Mouse (Mus musculus) left cerebral cortex, adult 9 months (tissue): ENCODE results near the gene Ripor2.

ENCODE experiments used
- DNase-seq, 2 experiments: peaks; one replicate each; pipeline ENCODE4 v3.0.0; 2022; ENCODE audit warnings: low spot score in 2 of 2

Gene Ripor2

GRCm38 (mm10) chr13:24581833-24582232 is at the start of gene Ripor2:
Ripor2 (plus strand) TSS chr13:24582189.
- DNase-seq = no peak

DNA sequence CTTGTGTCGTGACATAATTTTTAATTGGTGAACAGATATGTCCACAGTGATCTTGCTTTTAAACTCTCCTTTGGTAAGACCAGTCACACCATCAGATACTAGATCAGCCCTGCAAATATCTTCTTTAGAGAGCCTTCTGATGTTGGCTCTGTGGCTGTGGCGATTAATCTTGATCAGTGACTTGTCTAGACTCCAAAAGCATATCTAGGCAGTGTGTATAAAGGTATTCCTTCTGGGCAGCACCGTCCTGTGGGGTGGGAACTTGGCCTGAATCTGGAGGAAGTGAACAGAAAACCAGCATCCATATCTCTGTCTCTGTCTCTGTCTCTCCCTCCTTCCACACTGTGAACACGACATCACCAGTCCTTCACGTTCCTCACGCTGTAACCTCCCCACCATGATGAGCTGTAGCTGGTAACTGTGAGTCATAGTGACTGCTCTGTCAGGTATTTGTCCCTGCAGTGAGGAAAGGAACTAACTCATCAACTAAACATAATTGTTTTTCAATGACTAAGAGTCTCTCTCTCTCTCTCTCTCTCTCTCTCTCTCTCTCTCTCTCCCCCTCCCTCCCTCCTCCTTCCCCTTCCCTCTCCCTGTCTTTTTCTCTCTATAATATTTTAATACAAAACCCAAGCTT is 45.3 kb upstream of the Ripor2 start:
- no peak for DNase-seq

DNA sequence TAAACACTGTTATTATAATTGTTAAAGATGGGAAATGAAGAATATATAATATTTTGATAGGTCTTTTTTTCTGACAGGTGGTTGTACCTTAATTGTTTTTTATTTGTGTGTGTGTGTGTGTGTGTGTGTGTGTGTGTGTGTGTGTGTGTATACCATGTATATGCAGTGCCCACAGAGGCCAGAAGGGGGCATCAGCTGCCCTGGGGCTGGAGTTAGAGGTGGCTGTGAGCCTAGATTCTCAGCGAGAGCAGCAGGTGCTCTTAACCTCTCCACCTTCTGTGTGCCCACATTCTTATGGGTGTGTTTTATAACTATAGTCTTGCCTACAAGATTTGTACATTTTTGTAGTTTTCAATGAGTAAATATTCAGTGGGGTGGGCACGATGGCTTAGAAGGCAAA is 44.0 kb upstream of the Ripor2 start:
- no peak for DNase-seq

DNA sequence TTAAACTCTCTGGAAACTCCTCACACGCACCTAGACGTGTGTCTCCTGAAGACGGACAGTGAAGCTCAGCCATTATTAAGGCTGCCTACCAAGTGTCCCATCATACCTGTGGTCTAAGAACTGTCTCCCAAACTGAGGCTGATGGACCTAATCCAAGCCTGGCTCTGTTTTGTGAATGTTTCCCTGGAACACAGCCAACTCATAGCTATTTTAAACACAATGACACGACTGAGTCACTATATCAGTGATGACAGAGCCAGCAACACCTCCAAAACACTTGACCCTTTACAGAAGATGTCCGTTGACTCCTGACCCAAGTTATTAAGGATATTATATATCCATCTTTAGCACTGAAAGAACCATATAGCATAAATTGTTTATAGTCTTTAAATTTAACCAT is 43.0 kb upstream of the Ripor2 start:
- no peak for DNase-seq

DNA sequence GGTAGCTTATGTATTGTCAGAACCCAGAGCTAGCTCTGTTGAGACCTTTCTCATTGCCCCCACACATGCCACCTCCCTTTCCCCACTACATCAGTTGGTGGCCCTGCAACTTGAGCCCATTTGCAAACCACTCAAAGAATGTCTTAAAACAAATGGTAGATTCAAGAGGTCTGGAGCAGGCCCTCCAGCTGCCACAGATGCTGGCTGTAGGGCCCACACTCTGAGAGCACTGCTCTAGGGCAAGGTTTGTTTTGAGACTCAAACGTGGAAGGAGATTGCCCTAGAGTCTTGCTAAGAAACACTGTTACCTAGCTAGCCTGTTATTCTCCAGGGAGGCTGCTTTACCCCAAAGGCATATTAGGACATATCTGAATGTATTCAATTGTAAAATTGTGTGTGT is 36.3 kb upstream of the Ripor2 start:
- DNase-seq = no peak

- DNase-seq = peak in 1 of 2 experiments; percentile 35
Observed at GRCm38 (mm10) chr13:24546801-24547459, 35.1 kb upstream of the Ripor2 start.

- no peak for DNase-seq
Observed at GRCm38 (mm10) chr13:24548911-24549310, 33.1 kb upstream of the Ripor2 start.

GRCm38 (mm10) chr13:24551100-24551931 is 30.7 kb upstream of the Ripor2 start:
- peak in 1 of 2 experiments; percentile 37 for DNase-seq

- DNase-seq = no peak
Observed at GRCm38 (mm10) chr13:24552039-24552438, 29.9 kb upstream of the Ripor2 start.

- no peak for DNase-seq
Observed at GRCm38 (mm10) chr13:24561391-24561790, 20.6 kb upstream of the Ripor2 start.

DNA sequence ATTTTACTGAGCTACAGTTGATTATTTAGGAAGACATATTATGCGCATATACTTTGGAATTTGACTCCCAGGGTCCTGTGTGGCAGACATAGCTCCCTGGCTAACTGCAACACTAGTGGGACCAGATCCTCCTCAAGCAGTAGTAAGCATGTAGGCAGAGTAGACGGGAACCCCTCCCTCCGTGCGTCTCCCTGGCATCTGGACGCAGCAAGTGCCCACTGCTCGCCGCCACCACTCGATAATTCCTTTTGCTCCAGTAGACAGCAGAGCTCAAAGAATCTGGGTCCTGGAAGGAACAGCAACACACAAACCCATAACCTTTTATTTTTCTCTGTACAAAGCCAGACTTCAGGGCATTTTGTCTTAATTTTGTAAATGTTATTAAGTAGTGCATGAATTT is 17.3 kb upstream of the Ripor2 start:
- DNase-seq = no peak

- DNase-seq = no peak
Observed at GRCm38 (mm10) chr13:24565230-24565949, 16.6 kb upstream of the Ripor2 start.

DNA sequence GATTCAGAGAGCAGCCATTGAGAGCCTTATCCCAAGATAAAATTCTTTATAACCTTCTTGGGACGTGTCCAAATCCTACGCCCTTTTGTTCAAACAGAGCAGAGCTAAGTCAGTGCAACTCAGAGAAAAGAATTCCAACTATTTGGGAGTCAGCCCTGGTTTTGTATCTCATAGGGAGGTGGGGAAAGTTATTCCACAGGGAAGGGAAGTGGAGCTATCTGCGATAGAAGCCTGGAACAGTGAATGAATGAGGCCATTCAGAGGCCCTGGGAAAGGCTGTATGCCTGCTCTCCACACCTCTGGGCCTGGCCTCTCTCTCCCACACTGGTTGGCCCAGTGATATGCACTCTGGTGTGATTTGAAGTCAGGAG is 16.1 kb upstream of the Ripor2 start:
- DNase-seq = no peak

DNA sequence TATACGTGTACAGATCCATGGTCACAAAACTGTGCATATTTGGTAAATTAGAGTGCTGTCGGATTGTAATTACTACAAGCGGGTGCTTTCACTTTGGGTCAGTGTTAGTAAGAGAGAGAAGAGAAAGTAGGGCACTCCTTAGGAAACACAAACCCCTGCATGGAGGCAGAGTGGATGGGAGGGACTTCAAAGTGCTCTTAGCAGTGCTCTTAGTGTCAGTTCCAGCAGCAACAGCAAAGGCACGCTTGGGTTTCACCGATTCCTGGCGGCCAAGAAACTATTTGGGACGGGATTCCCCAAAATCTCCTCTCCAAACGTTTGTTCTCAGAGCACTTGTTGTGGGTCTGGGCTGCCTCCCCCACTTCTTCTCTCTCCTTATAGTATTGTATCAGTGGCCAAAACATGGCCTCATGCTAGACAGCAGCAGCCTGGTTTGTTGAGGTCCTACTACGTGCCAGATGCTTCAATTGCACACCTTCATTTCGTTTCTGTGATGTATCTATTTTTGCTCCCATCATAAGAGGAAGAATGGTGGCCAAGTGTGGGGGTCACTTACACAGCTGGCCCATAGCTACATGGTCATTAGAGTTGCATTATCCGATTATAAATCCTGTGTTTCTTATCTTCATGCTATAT is 14.7 kb upstream of the Ripor2 start:
- DNase-seq = no peak

GRCm38 (mm10) chr13:24569066-24569465 is 12.9 kb upstream of the Ripor2 start:
- no peak for DNase-seq

DNA sequence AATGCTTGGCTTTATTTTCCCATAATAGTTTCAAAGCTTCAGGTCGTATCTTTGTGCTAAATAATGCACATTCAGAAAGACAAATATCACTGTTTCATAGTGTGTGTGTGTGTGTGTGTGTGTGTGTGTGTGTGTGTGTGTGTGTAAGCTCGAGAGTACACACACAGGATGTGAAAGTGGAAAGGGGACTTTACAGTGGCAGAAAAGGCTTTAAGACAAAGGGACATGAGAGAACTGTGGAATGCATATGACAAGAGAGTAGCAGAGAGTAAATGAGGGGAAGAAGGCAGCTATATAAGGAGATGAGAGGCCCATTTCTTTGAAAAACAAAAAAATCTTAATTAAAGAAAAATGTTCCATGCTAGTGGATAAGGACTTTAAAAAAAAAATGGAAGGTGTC is 11.3 kb upstream of the Ripor2 start:
- DNase-seq = no peak

DNA sequence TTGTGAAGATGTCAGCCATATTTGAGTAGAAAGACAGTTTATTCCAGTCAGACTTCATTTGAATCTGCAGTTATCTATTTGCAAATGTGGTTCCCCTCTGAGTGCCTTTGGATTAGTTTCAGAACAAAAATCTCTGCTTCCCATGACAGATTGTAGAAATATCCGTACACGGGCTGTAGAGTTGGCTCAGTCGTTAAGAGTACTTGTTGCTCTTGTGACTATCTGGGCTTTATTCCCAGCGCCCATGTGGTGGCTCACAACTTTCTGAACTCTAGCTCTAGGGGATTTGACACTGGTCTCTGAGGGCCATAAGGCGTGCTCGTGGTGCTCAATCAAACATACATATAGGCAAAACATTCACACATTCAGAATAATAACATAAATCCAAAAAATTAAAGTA is 10.1 kb upstream of the Ripor2 start:
- DNase-seq = no peak

DNA sequence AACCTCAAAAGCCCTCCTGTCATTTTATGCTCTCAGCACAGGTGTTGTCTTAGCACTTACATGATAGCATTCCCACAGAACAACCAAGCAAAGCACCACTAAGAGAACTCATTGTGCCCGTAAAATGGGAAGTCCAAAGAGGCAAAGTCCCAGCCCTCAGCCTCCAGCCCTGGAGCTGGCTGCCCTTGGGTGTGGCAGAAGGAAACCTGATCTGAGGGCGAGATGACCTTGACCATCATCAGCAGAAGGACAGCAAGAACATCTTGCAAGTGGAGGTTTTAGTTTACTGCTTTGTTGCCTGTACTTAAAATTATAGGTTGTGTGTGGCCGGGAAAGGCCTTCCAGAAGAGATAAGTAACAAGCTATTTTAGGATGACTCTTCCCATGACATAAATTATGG is 6.9 kb upstream of the Ripor2 start:
- no peak for DNase-seq

DNA sequence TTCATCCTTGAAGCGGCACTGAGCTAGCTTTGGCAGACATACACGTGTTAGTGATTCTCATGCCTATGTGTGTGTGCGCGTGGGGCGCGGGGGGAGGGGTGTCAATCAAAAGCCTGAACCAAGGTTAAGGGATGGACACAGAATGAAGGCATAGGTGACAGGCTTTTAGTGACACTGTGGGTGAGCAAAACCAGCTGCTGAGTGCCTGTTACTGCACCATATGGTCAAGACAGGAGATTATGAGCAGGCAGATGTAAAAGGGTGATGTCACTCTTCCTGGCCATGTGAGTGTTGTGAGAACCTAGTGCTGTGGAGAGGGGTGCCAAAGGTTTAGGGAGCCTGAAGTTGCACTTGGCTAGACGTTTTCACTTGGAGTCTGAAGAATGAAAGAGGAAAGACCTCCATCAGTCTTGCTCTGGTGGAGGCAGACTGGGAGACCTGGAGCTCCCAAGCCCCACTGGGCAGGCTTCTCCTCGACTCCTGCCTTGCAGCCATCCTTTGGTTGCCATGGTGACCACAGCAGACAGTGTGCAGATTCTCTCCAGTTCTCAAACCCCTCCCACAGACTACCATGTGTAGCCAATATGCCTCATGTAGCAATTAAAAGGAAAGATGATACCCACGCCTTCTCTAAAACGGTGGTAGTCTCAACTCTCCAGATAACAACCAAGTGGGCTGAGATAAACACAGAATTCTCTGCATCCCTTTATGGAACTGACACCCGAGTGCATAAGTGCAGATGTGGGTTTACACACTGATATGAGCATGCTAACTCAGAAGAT is 5.5 kb upstream of the Ripor2 start:
- peak; percentile 86 to 88 for DNase-seq

- DNase-seq = no peak
Observed at GRCm38 (mm10) chr13:24578317-24578716, 3.7 kb upstream of the Ripor2 start.

- no peak for DNase-seq
Observed at GRCm38 (mm10) chr13:24580759-24581158, 1.2 kb upstream of the Ripor2 start.
